Mouse (Mus musculus) limb, embryonic 11.5 days (tissue): Measurements from ENCODE around the gene Manbal. TPM values are rescaled to one million over a fixed set of nuclear protein-coding genes. Genes with fewer than 3 reads are reported as not detected.

Experiments used
- ATAC-seq: fragments of 200-750 bp; cut with Nextera tagmentation; 2 replicates; pipeline ENCODE4 v1.8.0; 2017; ENCODE audit warnings: low read depth; ENCODE audit not compliant: insufficient number of reproducible peaks, low FRiP score, low TSS enrichment
- DNase-seq: peaks from one replicate; pipeline ENCODE4 v3.0.0-alpha.2; 2015; ENCODE audit warnings: low spot score
- H3K27ac ChIP-seq: fragments of 300-500 bp; sonication (generic); replicated peaks from 2 replicates; pipeline ENCODE4 v1.5.1; 2014; ENCODE audit warnings: low read depth, mild to moderate bottlenecking, low read length
- H3K27me3 ChIP-seq: fragments of 300-500 bp; sonication (generic); 2 replicates; pipeline ENCODE4 v1.6.1; 2014; ENCODE audit warnings: mild to moderate bottlenecking, low read length, mixed read lengths; ENCODE audit not compliant: control insufficient read depth, insufficient read depth
- H3K36me3 ChIP-seq: fragments of 300-500 bp; sonication (generic); 2 replicates; pipeline ENCODE4 v1.6.1; 2014; ENCODE audit warnings: mild to moderate bottlenecking, low read length, moderate library complexity, mixed read lengths; ENCODE audit not compliant: control insufficient read depth, insufficient read depth
- H3K4me1 ChIP-seq: fragments of 300-500 bp; sonication (generic); 2 replicates; pipeline ENCODE4 v1.6.1; 2014; ENCODE audit warnings: low read length, mixed read lengths; ENCODE audit not compliant: control insufficient read depth, insufficient read depth
- H3K4me2 ChIP-seq: fragments of 300-500 bp; sonication (generic); 2 replicates; pipeline ENCODE4 v1.6.1; 2014; ENCODE audit warnings: low read depth, mild to moderate bottlenecking, moderate library complexity; ENCODE audit not compliant: severe bottlenecking
- H3K4me3 ChIP-seq: fragments of 300-500 bp; sonication (generic); 2 replicates; pipeline ENCODE4 v1.5.1; 2014; ENCODE audit warnings: low read depth, low read length
- H3K9ac ChIP-seq: fragments of 300-500 bp; sonication (generic); 2 replicates; pipeline ENCODE4 v1.6.1; 2014; ENCODE audit warnings: mild to moderate bottlenecking, low read length
- H3K9me3 ChIP-seq: fragments of 300-500 bp; sonication (generic); 2 replicates; pipeline ENCODE4 v1.6.1; 2016; ENCODE audit warnings: low read length; ENCODE audit not compliant: control insufficient read depth
- WGBS: fragments of 180-500 bp; shearing (Covaris S2); extraction: QIAGEN DNeasy Blood & Tissue Kit; methylation state at CpG from one replicate; pipeline ENCODE4 v1.1.7; 2014; 5-methylcytosine and 5-hydroxymethylcytosine counted together
- polyA plus RNA-seq: library from polyadenylated mRNA; unstranded; fragments of >200 nt; fragmentation: Nextera tagmentation; extraction: Ambion mirVana; gene quantifications from 2 replicates; pipeline ENCODE4 v1.2.1, GENCODE M21; 2014

Manbal gene
- polyA plus RNA-seq, 1 experiment from 2014 or later, result 38.1 TPM

DNA sequence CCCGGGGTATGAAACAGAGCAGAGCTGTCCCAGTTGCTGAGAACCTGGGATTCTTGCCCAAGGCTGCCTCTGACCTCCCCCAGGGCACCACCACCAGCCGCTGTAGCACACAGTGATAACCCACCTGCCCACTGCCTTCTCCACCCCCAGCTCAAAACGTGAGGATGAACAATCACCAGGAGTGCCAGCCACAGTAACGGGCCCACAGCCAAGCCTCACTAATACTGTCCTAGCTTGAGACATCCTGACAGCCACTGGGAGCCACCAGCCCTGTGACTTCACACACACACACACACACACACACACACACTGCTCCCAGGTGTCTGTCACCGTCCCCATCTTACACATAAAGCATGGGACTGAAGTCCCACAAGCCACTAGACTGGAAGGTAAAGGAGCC is 28.0 kb downstream of the Manbal start:
- Histone ChIP-seq H3K9ac (no peak overlapping the region), H3K4me2 (no peak overlapping the region), H3K27ac (no peak overlapping the region), H3K4me3 (no peak overlapping the region), H3K27me3 (no peaks in the 10 kb centered on the region), H3K4me1 (0 out of 2 replicates have a peak, but pooled peaks cover 3% of the 10 kb centered on the region), H3K9me3 (peaks cover 3% of the 10 kb centered on the region; the same call in 1 of the 2 replicates), H3K36me3 (peaks cover 15% of the 10 kb centered on the region; the same call in 1 of the 2 replicates)
- DNase-seq (no peak), ATAC-seq (no peak)
- 83% methylated on average over 5 of the region's 5 CpGs for WGBS

DNA sequence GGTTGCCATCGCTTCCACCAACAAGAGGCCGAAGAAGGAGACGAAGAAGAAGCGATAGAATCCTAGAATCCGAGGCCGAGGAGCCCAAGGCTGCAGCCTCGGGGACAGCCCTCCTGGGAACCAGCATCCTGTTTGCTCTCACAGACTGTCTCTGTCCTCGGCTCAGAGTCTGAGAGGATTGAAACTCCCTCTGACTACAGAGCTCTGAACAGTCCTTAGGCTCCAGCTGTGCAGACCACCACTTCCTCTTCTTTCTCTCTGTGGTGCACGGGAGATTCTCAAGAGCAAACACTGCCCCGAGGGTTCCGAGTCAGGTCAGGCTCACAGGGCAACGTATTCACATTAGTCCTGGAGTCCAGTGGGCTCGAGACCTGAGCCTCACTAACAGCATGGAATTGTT is 28.6 kb downstream of the Manbal start:
- Histone ChIP-seq H3K4me1 (0 out of 2 replicates have a peak, but pooled peaks cover 3% of the 10 kb centered on the region), H3K9me3 (peaks cover 3% of the 10 kb centered on the region; the same call in 1 of the 2 replicates), H3K27ac (no peak overlapping the region), H3K9ac (no peak overlapping the region), H3K4me2 (no peak overlapping the region), H3K36me3 (peaks cover 15% of the 10 kb centered on the region; the same call in 1 of the 2 replicates), H3K4me3 (no peak overlapping the region), H3K27me3 (no peaks in the 10 kb centered on the region)
- ATAC-seq (no peak), DNase-seq (no peak)
- WGBS, result 80% methylated on average over 13 of the region's 13 CpGs

DNA sequence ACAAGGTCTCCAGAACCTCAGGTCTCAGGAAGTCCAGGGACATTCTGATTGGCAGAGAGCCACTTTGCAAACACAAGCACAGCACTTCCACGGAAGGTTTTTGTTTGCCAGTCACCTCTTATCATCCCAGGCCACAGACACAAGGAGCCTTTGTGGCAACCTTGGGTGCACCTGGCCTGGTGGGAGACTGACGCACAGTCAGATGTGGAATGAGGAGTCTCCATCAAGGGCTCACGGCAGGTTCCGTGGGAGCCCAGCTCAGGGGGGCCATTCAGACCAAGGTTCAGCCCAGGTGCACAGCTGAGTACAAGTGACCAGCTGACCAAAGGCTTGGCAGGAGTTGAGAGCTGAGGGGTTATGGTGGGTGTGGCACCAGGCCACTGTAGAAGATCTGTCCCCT is 30.0 kb downstream of the Manbal start:
- ATAC-seq (no peak), DNase-seq (no peak)
- no peak overlapping the region for H3K4me2 ChIP-seq
- H3K36me3 ChIP-seq, result peaks cover 15% of the 10 kb centered on the region; the same call in 1 of the 2 replicates
- peaks cover 3% of the 10 kb centered on the region; the same call in 1 of the 2 replicates for H3K9me3 ChIP-seq
- no peak overlapping the region for H3K4me3 ChIP-seq
- H3K9ac ChIP-seq, result no peak overlapping the region
- no peak overlapping the region for H3K27ac ChIP-seq
- H3K4me1 ChIP-seq, result 0 out of 2 replicates have a peak, but pooled peaks cover 3% of the 10 kb centered on the region
- no peaks in the 10 kb centered on the region for H3K27me3 ChIP-seq
- 97% methylated on average over 4 of the region's 4 CpGs for WGBS

DNA sequence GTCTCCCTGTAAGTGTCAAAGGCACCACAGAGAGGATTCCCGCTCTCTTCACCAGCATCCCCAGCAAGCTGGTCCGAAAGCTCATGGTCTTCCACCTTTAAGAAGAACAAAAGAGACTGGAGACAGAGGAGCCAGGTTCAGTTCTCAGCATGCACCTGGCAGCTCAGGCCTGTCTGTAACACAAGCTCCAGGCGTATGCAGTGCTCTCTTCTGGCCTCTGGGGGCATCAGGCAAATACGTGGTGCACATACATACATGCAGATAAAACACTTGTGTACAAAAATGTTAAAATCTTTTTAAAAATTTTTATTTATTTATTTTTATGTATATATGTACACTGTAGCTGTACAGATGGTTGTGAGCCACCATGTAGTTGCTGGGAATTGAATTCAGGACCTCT is 31.1 kb downstream of the Manbal start:
- Histone ChIP-seq H3K36me3 (peaks cover 15% of the 10 kb centered on the region; the same call in 1 of the 2 replicates), H3K9ac (no peak overlapping the region), H3K27ac (no peak overlapping the region), H3K9me3 (peaks cover 3% of the 10 kb centered on the region; the same call in 1 of the 2 replicates), H3K27me3 (no peaks in the 10 kb centered on the region), H3K4me1 (0 out of 2 replicates have a peak, but pooled peaks cover 3% of the 10 kb centered on the region), H3K4me3 (no peak overlapping the region), H3K4me2 (no peak overlapping the region)
- 97% methylated on average over 4 of the region's 4 CpGs for WGBS
- DNase-seq, result no peak
- no peak for ATAC-seq

DNA sequence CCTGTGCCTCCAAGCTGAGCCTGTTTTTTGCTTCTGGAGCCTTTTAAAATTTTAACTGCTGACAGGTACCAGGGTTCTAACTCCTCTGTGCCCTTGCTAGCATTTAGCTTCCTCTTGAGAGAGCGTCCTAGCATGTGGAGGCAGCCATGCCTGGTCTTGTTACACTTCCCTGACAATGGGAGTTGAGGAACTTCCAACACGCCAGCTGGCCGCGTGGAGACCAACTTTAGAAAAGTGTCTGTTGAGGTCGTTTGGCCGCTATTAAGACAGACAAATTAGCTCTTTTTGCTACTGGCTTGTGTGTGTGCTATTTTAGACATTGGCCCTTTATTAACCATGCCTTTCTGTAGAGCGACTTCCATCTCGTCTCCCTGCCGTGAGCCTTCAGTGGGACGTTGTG is 32.4 kb downstream of the Manbal start:
- ATAC-seq (no peak), DNase-seq (no peak)
- no peaks in the 10 kb centered on the region for H3K27me3 ChIP-seq
- 0 out of 2 replicates have a peak, but pooled peaks cover 3% of the 10 kb centered on the region for H3K4me1 ChIP-seq
- H3K27ac ChIP-seq, result no peak overlapping the region
- H3K9me3 ChIP-seq, result peaks cover 3% of the 10 kb centered on the region; the same call in 1 of the 2 replicates
- WGBS, result 89% methylated on average over 10 of the region's 10 CpGs
- H3K36me3 ChIP-seq, result peaks cover 15% of the 10 kb centered on the region; the same call in 1 of the 2 replicates
- no peak overlapping the region for H3K4me3 ChIP-seq
- H3K9ac ChIP-seq, result no peak overlapping the region
- H3K4me2 ChIP-seq, result no peak overlapping the region

DNA sequence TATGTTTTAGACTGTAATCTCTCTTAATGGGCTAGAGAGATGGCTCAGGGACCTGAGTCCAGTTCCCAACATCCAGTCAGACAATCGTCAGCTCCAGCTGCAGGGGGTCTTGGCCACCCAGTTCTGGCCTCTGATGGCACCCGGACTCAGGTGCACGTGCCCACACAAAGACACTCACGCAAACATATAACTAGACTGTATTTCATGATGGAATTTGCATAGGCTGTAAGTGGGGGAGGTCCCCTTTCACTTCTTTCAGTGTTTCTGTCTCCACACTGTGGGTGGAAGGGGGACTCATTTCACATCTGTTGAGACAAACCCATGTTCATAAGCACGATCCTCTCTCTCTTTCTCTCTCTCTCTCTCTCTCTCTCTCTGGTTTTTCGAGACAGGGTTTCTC is 33.1 kb downstream of the Manbal start:
- 90% methylated on average over 6 of the region's 6 CpGs for WGBS
- H3K27ac ChIP-seq, result no peak overlapping the region
- ATAC-seq (no peak), DNase-seq (no peak)
- H3K9me3 ChIP-seq, result peaks cover 3% of the 10 kb centered on the region; the same call in 1 of the 2 replicates
- no peak overlapping the region for H3K9ac ChIP-seq
- 0 out of 2 replicates have a peak, but pooled peaks cover 3% of the 10 kb centered on the region for H3K4me1 ChIP-seq
- H3K27me3 ChIP-seq, result no peaks in the 10 kb centered on the region
- H3K4me3 ChIP-seq, result no peak overlapping the region
- H3K36me3 ChIP-seq, result peaks cover 15% of the 10 kb centered on the region; the same call in 1 of the 2 replicates
- H3K4me2 ChIP-seq, result no peak overlapping the region

DNA sequence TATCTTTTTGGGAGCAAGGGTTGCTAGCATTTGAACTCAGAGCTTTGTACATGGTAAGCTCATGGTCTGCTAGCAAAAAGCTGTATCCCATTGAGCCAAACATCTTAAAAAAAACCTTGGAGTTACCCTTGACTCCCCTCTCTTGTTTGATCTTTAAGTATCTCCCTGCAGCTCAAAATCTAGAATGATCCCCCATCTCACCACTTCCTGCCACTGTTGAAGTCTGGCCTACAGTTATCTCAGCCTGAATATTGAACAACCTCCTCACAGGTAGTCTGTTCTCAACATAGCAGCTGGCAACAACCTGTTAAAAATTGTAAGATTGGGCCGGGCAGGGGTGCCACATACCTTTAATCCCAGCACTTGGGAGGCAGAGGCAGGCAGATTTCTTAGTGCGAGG is 33.9 kb downstream of the Manbal start:
- Histone ChIP-seq H3K9ac (no peak overlapping the region), H3K27me3 (no peaks in the 10 kb centered on the region), H3K4me3 (no peak overlapping the region), H3K36me3 (peaks cover 9% of the 10 kb centered on the region; the same call in 1 of the 2 replicates), H3K27ac (no peak overlapping the region), H3K4me2 (no peak overlapping the region), H3K9me3 (peaks cover 3% of the 10 kb centered on the region; the same call in 1 of the 2 replicates), H3K4me1 (0 out of 2 replicates have a peak, but pooled peaks cover 3% of the 10 kb centered on the region)
- WGBS, result 84% methylated on average over 2 of the region's 2 CpGs
- ATAC-seq, result no peak
- DNase-seq, result no peak

DNA sequence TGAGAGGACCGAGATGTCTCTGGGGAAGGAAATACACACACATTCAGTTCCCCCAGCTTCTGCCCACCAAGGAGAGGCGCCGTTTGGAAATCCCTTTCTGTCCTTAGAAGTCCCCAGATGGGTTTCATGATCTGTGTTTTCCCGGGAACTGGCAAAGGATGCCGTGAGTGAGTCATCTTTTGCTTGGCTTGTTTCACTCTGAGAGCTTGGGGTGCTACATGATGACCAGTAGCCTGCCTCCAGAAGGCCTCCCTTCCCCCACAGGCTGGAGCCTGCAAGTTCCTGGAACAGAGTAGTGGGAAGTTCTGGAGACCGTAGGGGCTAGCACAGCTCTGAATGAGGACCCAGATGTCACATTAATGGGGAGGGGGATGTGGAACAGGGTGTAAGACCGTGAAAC is 40.2 kb downstream of the Manbal start:
- WGBS, result 84% methylated on average over 7 of the region's 7 CpGs
- no peaks in the 10 kb centered on the region for H3K9me3 ChIP-seq
- H3K4me2 ChIP-seq, result no peak overlapping the region
- no peak for DNase-seq
- H3K9ac ChIP-seq, result no peak overlapping the region
- no peak overlapping the region for H3K27ac ChIP-seq
- no peak overlapping the region for H3K4me3 ChIP-seq
- H3K36me3 ChIP-seq, result no peaks in the 10 kb centered on the region
- no peak for ATAC-seq
- H3K4me1 ChIP-seq, result no peaks in the 10 kb centered on the region
- no peaks in the 10 kb centered on the region for H3K27me3 ChIP-seq
